Mouse (Mus musculus): Measurements from ENCODE around the gene Sel1l3.

Gene Sel1l3

DNA sequence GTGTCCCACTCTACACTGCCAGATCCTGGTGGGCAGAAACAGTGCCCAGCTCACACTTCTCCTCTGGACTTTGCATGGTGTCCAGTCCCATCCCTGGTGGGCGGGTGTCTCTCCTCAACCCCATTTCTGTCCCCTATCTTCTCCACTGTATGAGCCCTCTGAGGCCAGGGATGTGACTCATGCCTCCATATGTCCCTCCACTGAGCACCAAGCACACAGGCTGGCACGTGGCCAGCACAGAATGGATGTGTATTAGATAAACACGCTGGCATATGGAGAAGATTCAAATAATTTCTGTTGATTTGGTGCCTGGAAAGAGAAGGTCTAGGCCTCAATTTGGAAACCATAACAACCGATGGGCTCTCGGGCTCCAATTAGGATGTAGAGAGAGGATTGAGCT lies 71.1 kb downstream of the Sel1l3 start:
- no peak for DNase-seq (ENCODE audit: low read depth, low spot score)

DNA sequence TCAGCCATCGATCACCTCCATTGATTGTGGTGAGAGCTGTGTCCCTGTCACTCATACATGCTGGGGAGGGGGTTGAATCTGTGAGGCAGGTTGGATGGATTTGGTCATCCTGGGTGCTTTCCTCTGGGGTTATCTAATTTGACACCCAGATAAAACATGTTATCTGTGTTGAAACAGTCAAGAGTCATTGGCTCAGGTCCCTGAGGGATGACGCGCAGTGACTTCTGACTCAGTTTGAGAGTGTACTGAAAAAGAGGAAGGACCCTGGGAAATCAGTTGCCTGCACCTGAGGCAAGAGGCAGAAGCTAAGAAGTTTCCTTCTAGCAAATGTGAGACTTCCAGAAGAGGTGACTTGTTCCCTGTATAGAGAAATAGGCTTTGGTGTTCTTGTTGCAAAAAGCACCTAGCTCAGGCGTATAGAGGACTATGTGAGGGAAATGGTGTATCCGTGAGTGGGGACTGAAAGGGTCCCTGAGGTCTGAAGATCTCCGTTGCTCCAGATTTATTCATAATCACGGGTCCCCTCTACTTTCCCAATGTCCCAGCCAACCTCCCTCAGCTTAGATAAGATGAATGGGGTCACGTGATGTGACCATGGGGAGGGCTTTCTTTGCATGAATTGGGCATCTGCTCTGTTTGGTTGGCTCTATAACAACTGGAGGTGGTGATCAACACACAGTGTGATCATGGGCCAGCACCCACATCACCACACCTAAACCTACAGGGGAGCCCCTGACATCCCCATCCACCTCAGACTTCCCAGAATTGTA lies 73.4 kb downstream of the Sel1l3 start:
- DNase-seq (ENCODE audit: low read depth, low spot score) = no peak

DNA sequence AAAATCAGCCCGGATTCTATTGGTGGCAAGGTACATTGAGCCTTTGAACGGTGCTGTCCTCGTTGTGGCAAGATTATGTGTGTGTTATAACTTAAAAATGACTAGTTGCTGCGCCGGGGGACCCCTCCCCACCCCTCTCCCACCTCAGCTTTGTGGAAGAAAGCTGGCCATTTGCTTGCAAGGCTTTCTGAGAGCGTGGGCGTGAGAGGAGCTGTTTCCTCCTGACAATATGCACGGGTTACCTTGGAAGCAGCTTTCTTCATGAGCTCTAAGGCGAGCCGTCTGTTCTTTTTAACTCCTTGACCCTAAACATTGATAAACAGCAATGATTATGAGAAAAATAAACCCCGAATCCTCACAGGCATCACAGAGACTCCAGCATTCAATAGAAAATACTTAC lies 74.2 kb downstream of the Sel1l3 start:
- DNase-seq (ENCODE audit: low read depth, low spot score) = no peak

DNA sequence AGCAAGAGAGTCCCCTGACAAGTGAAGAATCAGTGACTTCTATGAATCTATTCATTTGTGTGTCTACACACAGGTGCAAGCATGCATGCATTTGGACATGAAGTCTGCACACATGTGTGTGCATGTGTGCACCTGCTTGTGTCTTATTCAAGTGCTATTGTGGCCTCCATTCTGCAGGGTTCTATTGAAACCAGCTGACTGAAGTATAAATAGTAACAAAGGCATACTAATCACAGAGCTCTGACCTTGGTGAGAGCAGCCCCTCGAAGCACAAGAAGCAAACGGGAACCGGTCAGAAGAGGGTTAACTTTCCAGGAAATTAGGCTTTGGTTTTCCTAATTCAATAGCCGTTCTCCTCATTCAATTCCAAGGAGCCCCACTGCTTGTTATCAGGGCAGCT lies 74.6 kb downstream of the Sel1l3 start:
- no peak for DNase-seq (ENCODE audit: low read depth, low spot score)

DNA sequence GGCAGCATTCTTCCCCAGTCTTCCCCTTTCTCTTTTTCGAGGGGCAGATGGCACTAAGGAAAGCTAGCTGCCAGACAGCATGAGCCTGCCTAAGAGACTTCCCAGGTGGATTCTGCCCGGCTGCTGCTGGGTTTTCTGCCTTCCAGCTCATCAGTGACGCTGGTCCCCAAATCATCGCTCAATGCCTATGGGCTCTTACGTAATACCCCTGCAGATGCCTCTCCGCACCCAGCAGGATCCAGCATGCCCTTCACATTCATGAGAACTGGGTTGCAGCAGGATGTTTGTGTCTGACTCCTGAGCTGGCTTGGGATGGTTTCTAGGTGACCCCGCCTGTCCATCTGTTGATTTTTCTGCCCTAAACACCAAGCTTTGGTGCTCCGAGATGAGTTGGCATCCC lies 75.7 kb downstream of the Sel1l3 start:
- DNase-seq (ENCODE audit: low read depth, low spot score) = no peak

DNA sequence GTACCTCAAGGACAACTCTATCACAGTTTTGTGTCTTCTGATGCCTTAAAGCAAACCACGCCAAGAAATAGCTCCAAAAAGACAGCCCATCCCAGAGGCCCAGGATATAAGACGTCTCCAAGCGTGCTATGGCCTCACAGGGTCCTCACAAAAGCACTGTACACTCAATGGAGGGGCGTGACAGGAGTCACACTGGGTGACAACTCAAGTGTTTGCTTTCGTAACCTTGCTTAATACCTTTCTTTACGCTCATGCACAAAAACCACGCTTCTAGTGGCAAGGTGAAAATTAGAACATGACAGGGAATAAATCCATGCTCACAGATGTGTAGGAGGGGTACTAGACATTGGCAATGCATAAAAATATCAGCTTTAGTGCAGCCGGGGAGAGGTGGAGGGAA lies 77.7 kb downstream of the Sel1l3 start:
- DNase-seq (ENCODE audit: low read depth, low spot score) = no peak

DNA sequence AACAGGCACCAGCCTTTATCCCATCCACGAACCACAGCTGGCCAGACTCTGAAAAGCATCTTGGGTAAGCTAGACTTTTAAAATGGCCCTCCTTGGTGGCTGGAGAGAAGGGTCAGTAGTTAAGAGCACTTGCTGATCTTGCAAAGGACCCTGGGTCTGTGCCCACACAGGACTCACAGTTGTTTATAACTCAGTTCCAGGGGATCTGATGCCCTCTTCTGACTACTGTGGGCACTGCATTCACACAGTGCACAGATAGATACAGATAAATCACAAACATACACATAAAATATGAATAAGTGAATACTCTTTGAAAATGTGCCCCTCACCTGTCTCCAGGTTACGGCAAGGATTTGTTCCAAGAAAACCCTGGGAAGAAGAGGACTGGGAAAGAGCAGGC lies 79.7 kb downstream of the Sel1l3 start:
- no peak for DNase-seq (ENCODE audit: low read depth, low spot score)

DNA sequence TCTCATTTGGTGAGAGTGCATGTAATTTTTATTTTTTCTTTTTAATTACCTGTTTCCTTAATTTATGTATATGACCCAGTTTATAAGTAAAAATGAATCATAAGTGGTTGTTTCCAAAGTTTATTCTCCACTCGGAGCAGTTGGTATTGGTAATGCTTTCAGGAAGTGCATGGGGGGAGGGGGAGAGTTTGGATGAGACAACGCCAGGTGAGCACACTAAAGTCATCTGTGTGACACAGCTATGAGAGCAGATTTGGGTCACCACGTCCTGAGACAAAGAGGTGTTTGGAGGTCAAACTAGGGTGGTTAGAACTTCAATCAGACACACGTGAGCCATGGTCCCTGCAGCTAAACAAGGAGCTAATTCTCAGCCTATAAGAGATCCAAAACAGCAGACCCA lies 89.0 kb downstream of the Sel1l3 start:
- DNase-seq (ENCODE audit: low read depth, low spot score) = no peak

DNA sequence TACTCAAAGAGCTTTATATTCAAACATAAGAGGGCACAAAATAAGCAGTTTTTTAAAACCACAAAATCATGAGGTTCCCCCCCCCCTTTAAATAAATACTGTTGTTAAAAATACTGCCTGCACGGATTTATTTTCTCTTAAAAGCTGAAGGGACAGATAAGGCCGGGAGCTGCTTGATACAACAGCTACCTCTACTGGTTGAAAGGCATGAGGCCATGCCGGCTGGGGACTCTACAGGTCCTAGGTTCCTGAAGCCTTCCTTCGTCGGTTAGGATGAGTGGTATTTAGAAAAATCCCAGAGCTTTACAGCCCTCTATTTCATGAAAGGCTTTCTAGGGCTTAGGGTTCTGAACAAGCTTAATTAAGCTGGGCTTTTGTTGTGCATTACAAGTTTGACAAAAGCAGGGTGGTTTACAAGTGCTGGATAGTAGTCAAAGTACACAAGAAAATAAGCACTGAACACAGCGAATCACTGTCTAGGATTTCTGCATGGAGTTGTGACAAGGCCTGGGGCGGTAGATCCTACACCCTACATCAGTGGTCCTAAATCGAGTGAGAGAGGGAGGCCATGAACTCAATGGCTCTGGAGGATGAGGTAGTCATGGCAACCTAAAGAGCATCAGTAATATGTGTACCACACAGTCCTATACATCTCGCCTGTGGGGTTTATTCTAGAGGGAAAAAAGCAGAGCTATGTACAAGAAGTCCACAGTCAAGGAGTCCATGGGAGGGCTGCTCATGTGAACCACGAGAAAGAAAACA lies 90.0 kb downstream of the Sel1l3 start:
- DNase-seq (ENCODE audit: low read depth, low spot score) = peak; percentile 15

DNA sequence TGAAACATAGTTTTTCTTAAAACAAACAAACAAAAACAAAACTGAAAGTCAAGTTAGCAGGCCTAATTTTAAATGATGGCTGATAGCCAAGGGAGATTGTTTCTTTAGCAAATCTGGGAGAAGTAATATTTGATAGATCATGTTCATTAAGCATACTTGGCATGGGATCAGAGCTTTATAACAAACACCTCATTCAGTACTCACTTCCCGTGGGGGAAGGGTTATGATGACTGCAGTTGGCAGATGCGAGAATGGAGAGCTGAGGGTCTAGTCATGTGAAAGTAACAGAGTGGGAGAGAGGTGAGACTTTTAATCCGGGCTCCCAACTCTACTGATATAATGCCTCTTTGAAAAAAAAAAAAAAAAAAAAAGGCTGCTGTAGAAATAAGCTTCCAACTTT lies 94.0 kb downstream of the Sel1l3 start:
- no peak for DNase-seq (ENCODE audit: low read depth, low spot score)

DNA sequence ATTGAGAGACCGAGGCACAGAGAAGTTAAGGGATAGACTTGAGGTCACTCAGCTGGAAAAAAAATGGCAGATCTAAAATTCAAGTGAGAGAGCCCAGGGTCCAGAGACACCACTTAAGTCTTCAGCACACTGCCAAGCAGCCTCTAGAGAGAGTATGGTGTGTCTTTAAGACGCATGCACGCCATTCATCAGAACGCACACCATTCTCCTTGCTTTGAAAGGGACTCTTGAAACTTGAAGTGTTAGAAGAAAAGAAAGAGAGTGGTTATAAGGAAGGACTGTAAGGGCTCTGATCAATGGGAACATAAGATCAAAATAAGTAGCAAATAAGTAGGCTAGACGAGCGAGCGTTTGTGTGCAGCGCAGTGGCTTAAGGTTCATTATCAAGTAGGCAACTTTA lies 95.5 kb downstream of the Sel1l3 start:
- no peak for DNase-seq (ENCODE audit: low read depth, low spot score)

DNA sequence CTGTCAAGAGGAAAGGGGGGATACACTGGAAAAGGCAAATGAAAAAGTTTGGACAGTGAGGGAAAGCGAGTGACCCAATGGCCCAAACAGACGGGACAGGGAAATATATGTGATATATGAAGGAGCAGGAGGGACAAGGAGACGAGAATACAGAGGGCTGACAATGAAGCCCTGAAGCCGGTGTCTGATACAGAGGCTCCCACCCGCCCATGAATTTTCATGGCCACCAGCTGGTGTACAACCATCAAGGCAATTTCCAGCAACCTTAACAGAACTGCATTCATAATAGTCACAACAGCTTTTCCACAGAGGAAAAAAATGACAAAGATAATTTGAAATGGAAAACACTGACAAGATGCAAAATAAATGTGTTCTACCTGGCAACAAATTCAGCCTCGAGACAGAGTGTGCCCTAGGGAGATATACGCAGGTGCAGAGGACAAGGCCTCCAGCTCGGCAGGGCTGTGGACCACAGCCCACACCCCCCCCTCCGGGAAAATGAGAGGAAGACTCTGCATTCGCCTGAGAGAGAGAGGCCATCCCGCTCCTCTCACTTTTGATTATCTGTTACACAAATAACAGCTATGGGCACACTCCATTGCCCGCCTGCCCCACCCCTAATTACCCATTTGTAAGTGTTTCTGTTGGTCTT lies 99.0 kb downstream of the Sel1l3 start:
- no peak for DNase-seq (ENCODE audit: low read depth, low spot score)

DNA sequence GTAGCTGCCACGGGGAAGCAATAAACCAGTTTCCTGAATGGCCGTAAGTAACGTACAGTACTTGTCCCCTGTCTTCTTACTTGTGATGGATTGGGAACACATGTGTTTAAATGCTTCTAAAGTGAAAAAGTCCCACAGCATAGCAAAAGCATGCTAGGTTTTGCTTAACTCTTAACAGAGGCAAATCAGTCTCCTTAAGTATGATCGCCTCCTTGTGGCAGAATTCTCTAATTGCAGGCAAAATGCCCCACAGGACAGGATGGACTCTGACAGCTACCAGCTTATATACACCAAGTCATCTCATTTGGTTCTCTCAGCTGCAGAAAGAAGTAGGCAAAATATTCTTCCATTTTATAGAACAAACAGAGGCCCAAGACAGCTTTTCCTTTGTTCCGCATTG lies 100.8 kb downstream of the Sel1l3 start:
- no peak for DNase-seq (ENCODE audit: low read depth, low spot score)

DNA sequence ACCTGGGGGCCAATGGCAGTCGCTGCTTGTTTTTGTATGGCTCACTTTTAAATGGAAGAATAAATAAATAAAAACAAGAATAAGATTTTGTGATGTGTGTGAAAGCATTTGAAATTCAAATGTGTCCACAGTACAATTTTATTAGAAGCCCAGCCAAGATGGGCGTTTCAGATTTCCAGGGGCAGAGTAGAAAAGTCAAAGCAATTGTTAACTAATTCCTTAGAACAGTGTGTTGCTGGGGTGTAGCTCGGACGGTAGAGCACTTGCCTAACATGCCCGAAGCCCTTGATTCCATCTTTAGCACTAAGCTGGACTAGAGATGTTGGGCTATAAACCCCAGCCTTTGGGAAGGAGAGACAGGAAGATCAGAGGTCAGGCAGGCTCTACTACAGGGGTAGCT lies 102.7 kb downstream of the Sel1l3 start:
- no peak for DNase-seq (ENCODE audit: low read depth, low spot score)

DNA sequence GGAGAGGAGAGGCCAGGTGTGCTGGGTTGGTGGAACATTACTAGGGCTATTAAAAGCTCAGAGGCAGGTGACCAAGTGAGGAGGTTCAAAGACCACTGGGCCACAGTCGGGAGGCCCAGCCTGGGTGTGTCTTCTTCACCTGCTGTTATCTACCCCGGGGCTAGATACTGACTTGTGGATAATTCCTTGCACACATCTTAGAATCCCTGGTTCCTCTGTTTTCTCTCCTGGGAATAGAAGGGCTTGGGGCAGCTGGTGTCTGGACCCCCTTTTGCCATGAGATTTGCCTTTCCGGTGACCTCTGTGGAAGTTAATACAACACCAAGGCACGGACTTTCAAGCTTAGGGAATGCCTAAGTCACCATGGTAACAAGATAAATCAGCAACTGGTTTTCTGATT lies 103.5 kb downstream of the Sel1l3 start:
- DNase-seq (ENCODE audit: low read depth, low spot score) = no peak

DNA sequence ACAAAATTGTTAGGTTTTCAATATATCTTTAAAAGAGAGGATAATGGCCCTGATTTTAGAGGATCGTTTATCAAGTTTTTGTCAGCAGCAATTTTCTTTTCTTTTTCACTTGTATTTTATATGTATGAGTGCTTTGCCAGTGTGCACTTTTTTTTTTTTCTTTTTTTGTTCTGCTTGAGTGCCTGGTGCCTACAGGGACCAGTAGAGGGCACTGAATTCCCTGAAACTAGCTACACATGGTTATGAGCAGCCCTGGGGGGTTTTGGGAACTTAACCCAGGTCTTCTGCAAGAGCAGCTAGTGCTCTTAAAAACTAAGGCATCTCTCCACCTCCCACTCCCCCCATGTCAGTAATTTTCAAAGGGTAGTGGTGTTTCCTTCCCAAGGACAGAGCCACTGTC lies 105.1 kb downstream of the Sel1l3 start:
- no peak for DNase-seq (ENCODE audit: low read depth, low spot score)

DNA sequence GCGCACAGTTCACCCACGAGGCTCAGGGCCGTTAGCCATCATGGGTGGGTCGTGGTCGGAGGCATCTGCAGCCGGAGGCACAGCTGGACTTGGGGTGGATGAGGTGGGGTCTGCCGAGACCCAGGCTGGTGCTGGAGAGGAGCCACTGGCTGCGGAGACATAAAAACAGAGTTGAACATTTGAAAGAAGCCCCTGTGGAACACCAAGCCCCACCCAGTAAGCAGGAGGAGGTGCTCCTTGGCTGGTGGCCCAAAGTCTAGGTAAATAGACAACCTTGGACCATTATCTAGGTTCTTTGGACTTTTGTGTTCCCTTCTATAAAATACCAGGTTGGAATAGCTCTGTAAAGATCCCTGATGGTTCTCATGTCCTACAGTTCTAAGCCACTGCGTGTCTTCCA lies 105.7 kb downstream of the Sel1l3 start:
- DNase-seq (ENCODE audit: low read depth, low spot score) = no peak

DNA sequence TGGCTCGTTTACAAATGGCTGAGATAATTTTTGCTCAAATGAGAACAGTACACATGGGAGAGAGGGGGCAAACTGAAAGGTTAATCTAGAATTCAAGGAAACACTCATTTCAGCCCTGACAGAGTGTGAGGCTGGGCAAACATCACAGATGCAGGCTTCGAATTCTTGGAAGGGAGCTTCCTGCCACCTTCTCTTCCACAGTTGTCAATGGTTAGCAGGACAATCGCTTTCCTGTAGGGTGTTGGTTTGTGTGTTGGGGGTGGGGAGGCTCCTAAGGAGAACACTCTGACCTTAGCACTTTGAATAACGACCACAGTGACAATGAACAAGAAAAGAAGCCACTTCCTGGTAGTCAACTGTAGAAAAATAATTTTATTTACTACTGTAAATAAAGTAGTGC lies 107.0 kb downstream of the Sel1l3 start:
- no peak for DNase-seq (ENCODE audit: low read depth, low spot score)

DNA sequence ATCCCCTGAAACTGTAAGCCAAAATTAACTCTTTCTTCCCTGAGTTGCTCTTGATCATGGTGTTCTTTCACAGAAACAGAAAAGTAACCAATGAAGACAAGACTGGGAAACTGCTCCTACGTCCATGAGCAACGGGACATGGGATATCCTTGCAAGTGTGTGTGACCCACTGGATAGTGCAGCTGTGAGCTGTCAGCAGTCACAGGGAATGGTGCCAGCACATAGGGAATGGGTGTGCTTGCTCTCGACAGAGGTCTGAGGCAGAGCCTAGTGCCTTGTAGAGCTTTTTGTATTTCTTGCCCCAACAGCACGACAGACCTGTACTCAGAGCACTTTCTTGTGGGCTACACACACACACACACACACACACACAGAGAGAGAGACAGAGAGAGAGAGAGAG lies 107.6 kb downstream of the Sel1l3 start:
- no peak for DNase-seq (ENCODE audit: low read depth, low spot score)

DNA sequence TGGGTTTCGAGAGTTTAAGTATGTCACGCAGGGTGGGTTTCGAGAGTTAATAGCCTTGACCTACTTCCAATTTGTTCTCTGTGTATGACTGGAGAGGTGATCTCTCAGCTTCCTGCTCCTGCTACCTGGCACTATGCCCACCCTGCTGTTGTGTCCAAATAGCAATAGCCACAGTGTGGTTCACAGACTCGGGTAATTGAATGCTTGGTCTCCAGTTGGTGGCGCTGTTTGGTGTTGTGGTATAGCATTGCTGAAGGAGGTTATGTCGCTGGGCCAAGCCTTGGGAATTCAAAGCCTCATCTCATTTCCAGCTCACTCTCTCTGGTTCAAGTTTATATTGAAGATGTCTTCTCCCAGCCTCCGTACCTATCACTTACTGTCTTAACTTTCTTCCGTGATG lies 108.0 kb downstream of the Sel1l3 start:
- peak; percentile 42 for DNase-seq (ENCODE audit: low read depth, low spot score)

DNA sequence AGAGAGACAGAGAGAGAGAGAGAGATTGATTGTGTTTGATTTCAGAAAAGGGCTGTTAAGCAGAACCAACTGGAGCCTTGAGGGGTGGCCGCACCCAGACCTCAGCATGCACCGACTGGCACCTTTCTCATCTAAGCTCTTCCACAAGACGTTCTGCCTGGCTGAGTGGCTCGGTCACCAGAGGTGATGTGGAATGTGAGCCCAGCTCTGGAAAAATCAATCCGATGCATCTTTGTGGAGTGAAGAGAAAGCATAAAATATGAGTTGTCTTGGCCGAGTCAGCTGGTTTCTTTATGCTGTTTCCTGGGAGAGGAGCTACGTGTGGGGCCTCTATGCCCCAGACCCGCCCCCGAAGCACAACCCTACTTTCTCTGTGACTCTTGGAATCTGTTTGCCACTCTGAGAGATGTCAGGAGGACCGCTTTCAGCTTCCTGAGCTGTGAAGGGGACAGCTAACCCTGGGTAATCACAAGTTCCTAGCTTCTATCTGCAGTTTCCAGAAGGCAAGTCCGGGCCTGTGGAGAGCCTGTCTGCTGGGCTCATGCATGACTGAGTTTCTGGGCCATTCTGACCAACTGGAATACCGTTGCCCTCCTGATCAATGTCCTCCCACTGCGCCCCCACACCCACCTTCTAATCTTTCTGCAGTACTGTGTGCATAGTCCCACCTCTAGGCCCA lies 109.4 kb downstream of the Sel1l3 start:
- DNase-seq (ENCODE audit: low read depth, low spot score) = no peak

DNA sequence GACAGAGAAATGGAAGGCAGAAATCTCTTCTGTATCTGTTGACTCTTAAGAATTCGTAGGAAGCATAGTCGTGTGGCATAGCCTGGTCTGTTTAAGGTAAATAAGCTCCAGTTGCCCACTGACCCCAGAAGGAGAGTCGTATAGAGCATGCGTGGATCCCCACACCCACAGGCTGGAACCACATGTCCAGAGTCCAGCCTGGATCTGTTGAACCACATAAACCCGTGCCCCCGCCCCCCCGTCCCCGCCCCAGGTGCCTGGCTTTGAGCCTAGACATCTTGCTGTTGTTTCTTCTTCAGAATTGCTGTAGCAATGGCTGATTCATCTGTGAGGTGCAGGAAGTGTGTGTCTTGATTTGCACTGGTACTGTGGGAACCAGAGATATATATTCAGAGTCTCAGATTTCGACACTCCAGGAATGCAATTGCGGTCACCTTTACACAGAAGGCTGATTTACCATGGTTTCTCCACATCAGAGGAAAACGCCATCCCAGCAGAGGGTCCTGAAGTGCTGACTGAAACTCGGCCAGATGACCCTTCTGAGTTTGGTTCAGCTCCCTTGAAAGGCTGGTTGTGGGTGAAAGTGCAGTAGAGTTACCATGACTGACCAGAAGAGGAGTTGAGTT lies 111.8 kb downstream of the Sel1l3 start:
- no peak for DNase-seq (ENCODE audit: low read depth, low spot score)

Data from skeletal muscle tissue, adult 2 months (tissue).